Mouse (Mus musculus): Measurements from ENCODE around the gene Tenm4. TPM values are rescaled to one million over a fixed set of nuclear protein-coding genes. Genes with fewer than 3 reads are reported as not detected.

Gene Tenm4
- polyA plus RNA-seq, 1 experiment from 2014 or later, result 41.3 TPM

DNA sequence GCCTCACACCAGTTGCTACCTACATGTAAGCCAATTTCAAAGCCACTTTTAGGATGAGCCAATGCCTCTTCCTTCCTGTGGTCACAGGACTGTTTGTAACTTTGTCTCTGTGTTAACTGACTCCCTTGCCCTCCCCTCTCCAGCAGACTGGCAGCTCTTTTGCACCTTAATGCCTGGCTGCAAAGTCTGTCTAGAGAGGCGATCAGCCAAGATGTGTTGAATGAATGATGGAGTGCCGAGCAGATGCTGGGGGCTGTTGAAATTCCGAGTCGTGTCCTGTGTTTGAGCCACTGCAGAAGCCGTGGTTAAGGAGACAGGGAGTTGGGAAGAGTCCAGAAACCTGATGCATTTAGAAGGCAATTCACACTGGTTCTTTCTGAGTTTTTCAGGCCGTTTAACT is 96.2 kb downstream of the Tenm4 start:
- H3K4me1 ChIP-seq, result peaks cover 22% of the 10 kb centered on the region
- no peaks in the 10 kb centered on the region for H3K9me3 ChIP-seq
- no peak overlapping the region for H3K4me3 ChIP-seq
- no peaks in the 10 kb centered on the region for H3K36me3 ChIP-seq
- no peak overlapping the region for H3K9ac ChIP-seq (replicated peaks)
- no peak for ATAC-seq (ENCODE audit: low FRiP score, low read depth)
- H3K4me2 ChIP-seq (replicated peaks), result no peak overlapping the region
- peaks cover 16% of the 10 kb centered on the region for H3K27me3 ChIP-seq
- H3K27ac ChIP-seq (replicated peaks), result no peak overlapping the region
- WGBS, result 80% methylated on average over 6 of the region's 6 CpGs

GRCm38 (mm10) chr7:96270684-96271083 is 99.6 kb downstream of the Tenm4 start:
- Histone ChIP-seq H3K36me3 (no peaks in the 10 kb centered on the region), H3K4me3 (no peak overlapping the region), H3K4me2 (replicated peaks) (no peak overlapping the region), H3K9me3 (no peaks in the 10 kb centered on the region), H3K4me1 (peaks cover 22% of the 10 kb centered on the region), H3K27me3 (peaks cover 20% of the 10 kb centered on the region), H3K27ac (replicated peaks) (no peak overlapping the region), H3K9ac (replicated peaks) (no peak overlapping the region)
- WGBS, result 10% methylated on average over 4 of the region's 4 CpGs
- ATAC-seq (ENCODE audit: low FRiP score, low read depth), result peak; percentile 59

DNA sequence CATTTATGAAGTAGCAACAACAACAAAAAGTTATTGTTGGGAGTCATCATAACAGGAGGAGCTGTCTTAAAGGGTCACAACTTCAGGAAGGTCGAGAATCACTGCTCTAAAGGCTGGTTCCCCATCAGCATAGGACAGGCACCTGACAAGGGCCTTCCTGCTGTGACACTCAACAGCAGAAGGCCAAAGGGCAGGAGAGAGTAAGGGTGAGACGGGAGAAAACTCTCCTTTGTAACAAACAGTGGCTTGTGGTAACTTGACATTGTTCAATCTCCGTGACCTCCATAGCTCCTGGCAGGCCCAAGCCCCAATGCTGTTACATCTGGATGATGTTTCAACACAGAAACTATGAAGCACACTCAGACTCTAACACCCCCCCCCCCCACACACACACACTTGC is 101.0 kb downstream of the Tenm4 start:
- Histone ChIP-seq H3K27ac (replicated peaks) (no peak overlapping the region), H3K9ac (replicated peaks) (no peak overlapping the region), H3K36me3 (no peaks in the 10 kb centered on the region), H3K9me3 (no peaks in the 10 kb centered on the region), H3K27me3 (peaks cover 20% of the 10 kb centered on the region), H3K4me2 (replicated peaks) (no peak overlapping the region), H3K4me3 (no peak overlapping the region), H3K4me1 (peaks cover 29% of the 10 kb centered on the region)
- ATAC-seq (ENCODE audit: low FRiP score, low read depth), result no peak
- WGBS, result 51% methylated on average over 3 of the region's 3 CpGs

DNA sequence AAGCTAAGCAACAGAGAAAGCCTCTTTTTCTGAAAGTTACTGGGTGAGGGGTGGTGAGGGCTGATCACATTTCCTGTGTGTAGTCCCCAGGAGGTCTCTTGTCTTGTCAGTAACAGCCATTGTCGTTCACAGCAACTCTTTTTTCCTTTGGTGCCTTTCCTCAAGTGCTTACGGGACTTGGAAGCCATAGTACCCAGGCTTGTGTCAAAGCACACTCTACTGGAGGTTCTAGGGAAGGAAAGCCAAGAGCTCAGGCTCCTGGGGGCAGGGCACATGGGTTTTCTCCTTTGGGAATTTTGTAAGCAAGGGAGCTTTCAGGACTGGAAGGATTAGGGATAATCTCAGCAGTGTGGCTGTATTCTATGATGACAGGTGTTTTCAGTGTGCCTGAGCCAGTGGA is 103.4 kb downstream of the Tenm4 start:
- H3K27ac ChIP-seq (replicated peaks), result no peak overlapping the region
- no peak for ATAC-seq (ENCODE audit: low FRiP score, low read depth)
- no peak overlapping the region for H3K9ac ChIP-seq (replicated peaks)
- peaks cover 13% of the 10 kb centered on the region; the same call in 1 of the 2 replicates for H3K27me3 ChIP-seq
- no peaks in the 10 kb centered on the region for H3K9me3 ChIP-seq
- no peaks in the 10 kb centered on the region for H3K36me3 ChIP-seq
- peaks cover 44% of the 10 kb centered on the region for H3K4me1 ChIP-seq
- 94% methylated on average over 2 of the region's 2 CpGs for WGBS
- H3K4me3 ChIP-seq, result no peak overlapping the region
- no peak overlapping the region for H3K4me2 ChIP-seq (replicated peaks)

GRCm38 (mm10) chr7:96277550-96277949 is 106.5 kb downstream of the Tenm4 start:
- Histone ChIP-seq H3K9ac (replicated peaks) (no peak overlapping the region), H3K27me3 (peaks cover 8% of the 10 kb centered on the region; the same call in 1 of the 2 replicates), H3K4me1 (peaks cover 26% of the 10 kb centered on the region), H3K9me3 (no peaks in the 10 kb centered on the region), H3K27ac (replicated peaks) (no peak overlapping the region), H3K4me2 (replicated peaks) (peak overlapping the region; percentile 22; the same call in 1 of the 2 replicates), H3K4me3 (no peak overlapping the region), H3K36me3 (no peaks in the 10 kb centered on the region)
- ATAC-seq (ENCODE audit: low FRiP score, low read depth), result peak; percentile 70
- 30% methylated on average over 10 of the region's 10 CpGs for WGBS

DNA sequence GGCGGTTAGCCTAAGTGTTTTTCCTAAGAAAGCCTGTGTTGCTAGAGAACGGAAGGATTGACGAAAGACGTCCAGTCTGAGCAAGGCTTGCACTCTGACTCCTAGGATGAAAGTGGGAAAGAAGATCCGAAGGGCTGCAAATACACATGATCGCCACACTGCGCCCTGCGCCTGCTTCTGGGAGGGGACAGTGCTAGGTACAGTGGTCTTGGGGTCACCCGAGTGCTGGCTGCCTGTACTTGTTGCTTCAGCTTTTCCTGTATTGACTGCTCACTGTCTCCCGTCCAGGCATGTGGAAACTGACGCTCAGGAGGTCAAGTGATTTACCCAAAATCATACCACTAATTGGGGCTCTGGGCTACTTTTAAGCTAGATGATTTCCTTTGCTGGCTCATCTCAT is 107.3 kb downstream of the Tenm4 start:
- H3K9ac ChIP-seq (replicated peaks), result no peak overlapping the region
- no peaks in the 10 kb centered on the region for H3K9me3 ChIP-seq
- H3K27ac ChIP-seq (replicated peaks), result peak overlapping the region; percentile 25; the same call in 1 of the 2 replicates
- H3K4me3 ChIP-seq, result no peak overlapping the region
- H3K4me2 ChIP-seq (replicated peaks), result no peak overlapping the region; the same call in 1 of the 2 replicates
- H3K36me3 ChIP-seq, result no peaks in the 10 kb centered on the region
- peaks cover 26% of the 10 kb centered on the region for H3K4me1 ChIP-seq
- peaks cover 8% of the 10 kb centered on the region; the same call in 1 of the 2 replicates for H3K27me3 ChIP-seq
- peak; percentile 73 for ATAC-seq (ENCODE audit: low FRiP score, low read depth)
- WGBS, result 55% methylated on average over 11 of the region's 11 CpGs

- Histone ChIP-seq H3K36me3 (no peaks in the 10 kb centered on the region), H3K9ac (replicated peaks) (no peak overlapping the region), H3K4me2 (replicated peaks) (no peak overlapping the region), H3K4me1 (peaks cover 26% of the 10 kb centered on the region), H3K27me3 (peaks cover 4% of the 10 kb centered on the region; the same call in 1 of the 2 replicates), H3K9me3 (no peaks in the 10 kb centered on the region), H3K4me3 (no peak overlapping the region), H3K27ac (replicated peaks) (no peak overlapping the region)
- 82% methylated on average over 4 of the region's 4 CpGs for WGBS
- ATAC-seq (ENCODE audit: low FRiP score, low read depth), result no peak
These were observed 109.7 kb downstream of the Tenm4 start for GRCm38 (mm10) chr7:96280795-96281194.

GRCm38 (mm10) chr7:96290576-96290975 is 119.5 kb downstream of the Tenm4 start:
- no peak overlapping the region for H3K27ac ChIP-seq (replicated peaks)
- 67% methylated on average over 2 of the region's 2 CpGs for WGBS
- peaks cover 4% of the 10 kb centered on the region; the same call in 1 of the 2 replicates for H3K4me1 ChIP-seq
- H3K4me2 ChIP-seq (replicated peaks), result no peak overlapping the region
- H3K9me3 ChIP-seq, result no peaks in the 10 kb centered on the region
- no peaks in the 10 kb centered on the region for H3K36me3 ChIP-seq
- ATAC-seq (ENCODE audit: low FRiP score, low read depth), result no peak
- H3K27me3 ChIP-seq, result no peaks in the 10 kb centered on the region
- no peak overlapping the region for H3K9ac ChIP-seq (replicated peaks)
- no peak overlapping the region for H3K4me3 ChIP-seq

GRCm38 (mm10) chr7:96295959-96296358 is 124.9 kb downstream of the Tenm4 start:
- no peak for ATAC-seq (ENCODE audit: low FRiP score, low read depth)
- peaks cover 5% of the 10 kb centered on the region; the same call in 1 of the 2 replicates for H3K4me1 ChIP-seq
- no peak overlapping the region for H3K27ac ChIP-seq (replicated peaks)
- H3K4me2 ChIP-seq (replicated peaks), result no peak overlapping the region
- H3K9ac ChIP-seq (replicated peaks), result no peak overlapping the region
- no peaks in the 10 kb centered on the region for H3K27me3 ChIP-seq
- no peaks in the 10 kb centered on the region for H3K9me3 ChIP-seq
- H3K4me3 ChIP-seq, result no peak overlapping the region
- H3K36me3 ChIP-seq, result no peaks in the 10 kb centered on the region
- 92% methylated on average over 5 of the region's 5 CpGs for WGBS

DNA sequence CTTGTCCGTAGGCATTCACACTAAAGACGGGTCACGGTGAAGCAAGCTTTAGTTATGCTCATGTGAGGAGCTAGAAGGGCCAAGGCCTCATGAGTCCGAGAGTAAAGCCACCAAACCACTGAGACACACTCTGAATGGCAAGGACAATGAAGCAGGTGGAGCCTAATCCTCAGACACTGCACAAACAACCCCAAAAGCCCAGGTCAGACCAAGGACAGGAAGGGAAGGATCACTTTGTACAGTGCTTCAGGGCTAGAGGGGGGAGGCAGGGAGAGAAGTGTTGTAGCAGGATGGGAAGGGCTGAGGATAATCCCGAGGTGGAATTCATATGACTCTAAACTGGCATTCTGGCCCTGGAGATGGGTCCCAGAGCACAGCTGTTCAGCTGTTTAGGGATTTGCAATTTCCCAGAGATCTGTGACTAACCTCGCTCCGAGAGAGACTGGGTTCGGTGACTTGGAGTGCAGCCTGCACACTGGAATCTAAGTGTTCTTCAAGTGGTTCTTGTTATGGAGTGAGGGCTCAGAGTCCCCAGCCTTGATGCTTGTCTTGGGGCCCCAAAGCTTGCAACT is 129.9 kb downstream of the Tenm4 start:
- Histone ChIP-seq H3K4me1 (peaks cover 5% of the 10 kb centered on the region; the same call in 1 of the 2 replicates), H3K36me3 (no peaks in the 10 kb centered on the region)
- WGBS, result 73% methylated on average over 8 of the region's 8 CpGs

GRCm38 (mm10) chr7:96301813-96302212 is 130.8 kb downstream of the Tenm4 start:
- Histone ChIP-seq H3K27ac (replicated peaks) (no peak overlapping the region), H3K27me3 (no peaks in the 10 kb centered on the region), H3K4me1 (peaks cover 8% of the 10 kb centered on the region; the same call in 1 of the 2 replicates), H3K9ac (replicated peaks) (no peak overlapping the region), H3K4me3 (no peak overlapping the region), H3K4me2 (replicated peaks) (no peak overlapping the region), H3K9me3 (no peaks in the 10 kb centered on the region), H3K36me3 (no peaks in the 10 kb centered on the region)
- no peak for ATAC-seq (ENCODE audit: low FRiP score, low read depth)
- WGBS, result 82% methylated on average over 3 of the region's 3 CpGs

More for the DNA sequence above, 129.9 kb downstream of the Tenm4 start:
- no peaks in the 10 kb centered on the region for H3K27me3 ChIP-seq
- no peak overlapping the region for H3K4me3 ChIP-seq
- H3K27ac ChIP-seq (replicated peaks), result no peak overlapping the region
- no peak overlapping the region for H3K4me2 ChIP-seq (replicated peaks)
- H3K9me3 ChIP-seq, result no peaks in the 10 kb centered on the region
- ATAC-seq (ENCODE audit: low FRiP score, low read depth), result no peak
- no peak overlapping the region for H3K9ac ChIP-seq (replicated peaks)

GRCm38 (mm10) chr7:96303963-96304362 is 132.9 kb downstream of the Tenm4 start:
- H3K4me3 ChIP-seq, result no peak overlapping the region
- no peak overlapping the region for H3K4me2 ChIP-seq (replicated peaks)
- WGBS, result 13% methylated on average over 2 of the region's 2 CpGs
- no peak overlapping the region for H3K9ac ChIP-seq (replicated peaks)
- H3K9me3 ChIP-seq, result no peaks in the 10 kb centered on the region
- no peaks in the 10 kb centered on the region for H3K27me3 ChIP-seq
- no peaks in the 10 kb centered on the region for H3K36me3 ChIP-seq
- ATAC-seq (ENCODE audit: low FRiP score, low read depth), result no peak
- H3K27ac ChIP-seq (replicated peaks), result no peak overlapping the region
- peaks cover 8% of the 10 kb centered on the region for H3K4me1 ChIP-seq

All from midbrain, embryonic 12.5 days (tissue).